Mouse (Mus musculus): ENCODE data around the gene Cttnbp2.

DNA sequence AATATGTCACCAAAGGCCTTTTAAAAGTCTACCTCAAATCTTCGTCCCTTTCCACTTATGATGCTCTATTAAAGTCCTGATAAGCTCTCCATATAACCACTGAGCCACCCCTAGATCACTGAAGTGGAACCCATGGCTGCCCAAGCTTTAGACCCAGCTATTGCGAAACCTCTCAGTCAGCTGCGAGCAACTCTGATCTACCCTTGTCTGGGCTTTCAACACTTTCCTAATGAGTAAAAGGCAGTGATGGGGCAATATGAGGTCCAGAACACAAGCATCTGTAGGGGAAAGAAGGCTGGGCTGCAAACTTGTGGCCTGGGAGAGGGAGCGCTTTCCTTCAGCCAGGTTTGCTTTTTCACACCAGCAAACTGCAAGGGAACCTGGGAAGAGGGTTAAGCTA, 144.9 kb downstream of the Cttnbp2 start:
- no peak for TF ChIP-seq CTCF (conservative IDR thresholded peaks at IDR 0.05; ENCODE audit: insufficient read depth, insufficient read length, low read depth, low read length)
- TF ChIP-seq POLR2A (IDR thresholded peaks at IDR 0.05; ENCODE audit: low read depth, low read length): no peak

All from kidney, adult 2 months (tissue).